Mouse (Mus musculus) yolk sac, embryonic 10.5 days (tissue): ENCODE results near the gene Crocc.
A peak's percentile ranks its signal among the peaks of the same experiment; 100 is the strongest.

Source experiments
- DNase-seq: peaks from one replicate; pipeline ENCODE4 v3.0.0-alpha.2; 2017; ENCODE audit warnings: low spot score

Gene Crocc

DNA sequence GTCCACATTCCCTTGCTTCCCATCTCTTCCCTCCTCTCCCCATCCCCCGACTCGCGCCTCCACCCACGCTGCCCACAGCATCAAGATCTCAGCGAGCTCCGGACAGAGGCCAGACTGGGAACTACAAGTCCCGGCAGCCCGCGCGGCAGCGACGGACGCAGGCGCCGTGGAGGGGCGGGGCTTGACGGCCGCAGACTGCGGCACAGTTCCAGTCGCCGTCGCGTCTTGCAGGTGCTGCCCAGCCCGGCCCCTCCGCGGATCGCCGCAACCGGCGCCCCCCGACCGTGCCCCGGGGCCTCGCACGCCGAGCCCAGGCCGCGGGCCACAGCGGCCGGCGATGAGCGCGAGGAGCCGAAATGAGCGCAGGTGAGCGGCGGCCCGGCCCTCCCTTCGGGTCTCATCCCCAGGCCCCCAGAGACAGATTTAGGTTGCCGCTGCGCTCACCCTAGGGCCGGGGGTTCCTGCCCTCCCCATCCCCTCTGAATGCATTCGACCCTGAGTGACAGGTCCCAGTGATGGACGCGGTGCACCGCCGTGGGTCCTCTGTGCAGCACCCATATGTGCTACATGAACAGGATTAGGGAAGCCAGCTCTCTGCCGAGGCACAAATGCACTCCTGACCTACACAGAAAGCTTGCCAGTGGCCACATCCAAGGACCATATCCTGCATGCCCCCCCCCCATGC is 73.5 kb downstream of the Crocc start, which contains the start of gene Atp13a2:
Gene Atp13a2 (plus strand): TSS at position 163 of the 685 bp plus-strand sequence.
- DNase-seq, result peak; percentile 83

DNA sequence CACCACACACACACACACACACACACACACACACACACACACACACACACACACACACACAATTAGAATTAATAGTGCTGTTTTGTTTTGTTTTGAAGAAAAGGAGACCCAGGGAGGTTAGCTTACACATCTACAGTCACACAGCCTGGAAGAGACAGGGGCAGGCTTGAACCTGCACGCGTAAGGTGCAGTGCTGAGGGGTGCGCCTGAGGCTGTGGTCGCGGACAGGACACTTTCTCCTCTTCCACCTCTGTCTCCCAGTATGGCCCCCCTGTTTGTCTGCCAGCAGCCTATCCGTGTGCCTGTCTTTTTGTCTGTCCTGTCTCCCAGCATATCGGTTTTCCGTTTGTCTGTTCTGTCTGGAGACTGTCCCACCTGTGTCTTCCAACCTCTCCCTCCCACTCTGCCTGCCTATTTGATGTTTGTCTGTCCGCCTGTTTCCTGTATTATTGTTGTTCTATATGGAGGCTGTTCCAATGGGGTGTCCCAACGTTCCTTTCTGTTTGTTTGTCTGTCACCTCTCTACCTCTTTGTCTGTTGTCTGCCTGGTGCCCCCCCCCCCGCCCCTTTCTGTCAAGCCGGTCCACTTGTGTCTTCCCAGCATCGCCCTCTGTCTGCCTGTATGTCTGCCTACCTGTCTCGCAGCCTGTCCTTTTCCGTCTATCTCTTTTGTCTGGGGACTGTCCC is 74.2 kb downstream of the Crocc start:
- no peak for DNase-seq

DNA sequence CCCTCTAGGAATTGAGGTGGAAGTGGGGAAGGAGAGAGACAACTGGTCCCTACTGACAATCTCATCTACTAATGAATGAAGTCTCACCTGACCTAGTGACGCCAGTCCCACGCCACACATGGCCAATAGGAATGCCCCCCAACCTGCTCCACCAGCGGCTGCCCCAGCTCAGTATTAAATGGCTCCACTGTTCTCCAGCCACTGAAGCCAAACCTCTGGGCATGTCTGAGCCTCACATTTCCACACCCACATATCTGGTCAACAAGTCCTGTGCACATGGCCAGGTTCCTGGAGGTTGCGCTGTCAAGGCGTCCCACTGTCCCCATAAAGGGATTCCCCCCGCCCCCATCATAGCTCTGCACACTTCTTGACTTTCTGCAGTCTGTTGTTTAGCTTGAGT is 75.8 kb downstream of the Crocc start:
- no peak for DNase-seq

DNA sequence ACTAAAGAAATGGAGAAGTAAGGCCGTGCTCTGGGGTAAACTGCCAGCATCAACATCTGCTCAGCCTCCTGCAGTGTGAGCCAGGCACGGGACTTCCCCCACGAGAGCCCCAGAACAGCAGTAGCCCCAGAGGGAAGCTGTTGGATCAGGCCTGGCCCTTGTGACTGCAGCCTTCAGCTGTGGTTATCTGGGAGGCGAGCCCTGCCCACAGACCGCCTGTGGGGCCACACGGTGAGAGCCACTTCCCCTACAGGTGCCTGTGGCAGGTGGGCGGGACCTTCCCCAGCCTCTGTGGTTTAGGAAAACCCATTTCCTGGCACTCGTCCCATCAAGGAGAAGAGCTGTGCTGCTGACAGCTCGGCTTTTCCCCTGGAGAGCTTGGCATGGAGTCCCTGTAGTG is 76.9 kb downstream of the Crocc start:
- no peak for DNase-seq

DNA sequence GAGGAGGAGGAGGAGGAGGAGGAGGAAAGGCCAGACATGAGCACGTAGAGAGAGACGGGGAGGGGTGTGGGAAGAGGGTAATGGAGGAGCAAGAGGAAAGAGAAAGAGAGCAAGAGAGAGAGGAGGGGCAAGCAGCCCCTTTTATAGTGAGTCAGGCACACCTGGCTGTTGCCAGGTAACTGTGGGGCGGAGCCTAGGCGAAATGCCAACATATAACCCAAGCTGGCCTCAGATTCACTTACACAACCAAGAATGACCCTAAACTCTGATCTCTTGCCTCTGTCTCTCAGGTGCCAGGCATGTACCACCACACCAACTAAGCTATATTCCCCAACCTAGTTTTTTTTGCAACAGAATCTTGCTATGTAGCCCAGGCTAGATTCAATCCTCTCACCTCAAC is 77.5 kb downstream of the Crocc start:
- no peak for DNase-seq

DNA sequence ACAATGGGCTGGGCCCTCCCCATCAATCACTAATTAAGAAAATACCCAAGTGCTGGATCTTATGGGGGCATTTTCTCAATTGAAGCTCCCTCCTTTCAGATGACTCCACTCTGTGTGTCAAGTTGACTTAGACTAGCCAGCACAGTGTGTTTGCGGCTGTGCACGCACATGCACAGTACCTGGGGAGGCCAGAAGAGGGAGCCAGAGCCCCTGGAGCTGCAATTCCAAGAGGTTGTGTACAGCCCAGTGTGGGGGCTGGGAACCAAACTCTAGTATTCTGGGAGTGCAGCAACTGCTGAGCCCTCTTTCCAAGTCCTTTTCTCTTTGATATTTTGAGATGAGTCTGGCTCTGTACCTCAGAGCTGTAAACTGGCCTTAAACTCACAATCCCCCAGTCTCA is 78.7 kb downstream of the Crocc start:
- DNase-seq, result no peak

- no peak for DNase-seq
These were observed 82.3 kb downstream of the Crocc start for GRCm38 (mm10) chr4:140977886-140978692.

- DNase-seq, result no peak
These were observed 83.1 kb downstream of the Crocc start for GRCm38 (mm10) chr4:140977278-140977677.

- DNase-seq, result no peak
These were observed 85.0 kb downstream of the Crocc start for GRCm38 (mm10) chr4:140975356-140975755.

DNA sequence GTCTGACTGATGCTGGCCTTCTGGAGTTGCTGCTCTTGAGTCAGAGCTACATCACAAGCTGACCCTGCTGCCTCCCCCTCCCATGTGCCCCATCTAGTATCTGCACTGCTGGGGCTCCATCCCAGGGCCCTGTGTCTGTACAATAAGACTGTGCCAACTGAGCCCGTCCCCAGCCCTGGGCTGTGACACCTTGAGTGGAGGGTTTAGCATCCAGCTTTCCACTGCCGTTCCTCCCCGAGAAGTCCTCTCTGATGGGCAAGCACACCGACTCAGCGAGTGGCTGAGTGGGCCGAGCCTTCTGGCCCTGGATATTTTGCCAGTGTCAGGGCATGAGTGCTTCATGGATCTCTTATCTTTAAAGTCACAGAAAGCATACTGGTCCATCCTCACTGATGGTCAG is 85.9 kb downstream of the Crocc start:
- no peak for DNase-seq

- no peak for DNase-seq
These were observed 88.7 kb downstream of the Crocc start for GRCm38 (mm10) chr4:140971691-140972090.

DNA sequence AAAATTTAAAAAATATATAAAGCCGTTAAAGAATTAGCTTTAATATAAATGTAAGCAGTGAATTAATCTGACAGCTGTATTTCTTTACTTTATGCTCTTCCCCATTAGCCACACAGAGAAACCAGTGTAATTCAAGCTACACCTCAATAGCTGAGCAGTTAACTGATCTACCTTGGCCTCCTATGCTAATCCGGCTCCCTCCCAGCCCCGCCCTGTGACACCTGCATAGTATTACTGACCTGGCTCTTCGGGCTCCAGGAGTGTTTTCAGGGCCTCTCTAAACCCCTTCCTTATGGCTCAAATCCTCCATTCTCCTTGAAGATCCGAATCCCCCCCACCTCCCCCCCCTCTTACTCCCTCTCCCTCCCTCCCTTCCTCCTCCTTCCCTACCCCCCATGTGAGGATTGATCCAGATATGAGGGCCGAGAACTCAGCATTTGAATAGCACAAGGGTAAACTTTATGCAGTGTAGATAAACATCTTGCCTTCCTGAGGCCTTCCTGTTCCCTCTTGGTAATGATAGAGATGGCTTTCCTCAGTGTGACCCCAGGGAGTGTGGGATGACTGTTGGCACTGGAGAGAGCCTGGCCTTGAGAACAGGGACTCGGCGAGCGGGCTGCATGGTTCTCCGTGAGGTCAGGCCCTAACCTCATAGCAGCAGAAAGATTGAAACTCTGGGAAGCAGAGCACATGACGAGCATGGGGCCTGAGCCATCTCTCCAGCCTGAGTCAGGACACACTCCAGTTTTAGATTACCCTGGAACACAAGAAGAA is 92.8 kb downstream of the Crocc start:
- DNase-seq, result no peak
